Mouse (Mus musculus) lung, adult 2 months (tissue): ENCODE measurements at regions not wholly inside any gene's neighbourhood (a gene's known extent, or its start where the extent isn't known, plus 50 kb on each side); places are given as distances from the start of the nearest gene placed in this dataset.

ENCODE experiments used
- CTCF ChIP-seq: fragments of 200-500 bp; IDR thresholded peaks from 2 replicates; pipeline ENCODE4 v1.5.1; 2011; ENCODE audit warnings: mild to moderate bottlenecking, low read length, control low read depth; ENCODE audit not compliant: insufficient read depth
- POLR2A ChIP-seq: fragments of 200-500 bp; IDR thresholded peaks from 2 replicates; pipeline ENCODE4 v1.6.1; 2011; ENCODE audit warnings: low read depth, mild to moderate bottlenecking, control low read depth, low read length, borderline replicate concordance; ENCODE audit errors: extremely low read depth

GRCm38 (mm10) chr12:73842000-73842675 is 59.0 kb upstream of the Hif1a start:
- TF ChIP-seq CTCF: no peak
- TF ChIP-seq POLR2A: no peak
